Mouse (Mus musculus) thymus, adult 18-20 months (tissue): ENCODE data around the gene Slc25a24.

Experiments used
- DNase-seq, 2 experiments: peaks; one replicate each; pipeline ENCODE4 v3.0.0; 2022; ENCODE audit warnings: mixed read lengths in 2 of 2

Gene Slc25a24

GRCm38 (mm10) chr3:109171070-109171778, 48.3 kb downstream of the Slc25a24 start:
- peak in 1 of 2 experiments; percentile 8 for DNase-seq

DNA sequence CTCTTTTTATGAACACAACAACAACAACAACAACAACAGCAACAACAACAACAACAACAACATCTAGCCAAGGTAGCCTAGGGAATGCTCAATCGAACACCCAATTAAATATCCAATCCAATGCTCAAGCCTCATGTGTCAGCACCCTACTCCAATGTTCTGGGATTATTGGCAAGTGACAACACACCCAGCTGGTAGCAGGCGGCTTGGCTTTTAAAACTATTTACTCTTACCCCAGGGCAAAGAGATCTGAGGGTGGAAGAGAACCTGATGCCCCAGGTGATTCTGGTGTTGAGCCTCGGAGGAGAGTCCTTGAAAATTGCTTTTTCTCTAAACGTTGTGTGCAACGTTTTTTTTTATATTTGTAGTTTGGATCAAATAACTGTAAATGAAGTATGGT, 51.4 kb downstream of the Slc25a24 start:
- DNase-seq = no peak

- no peak for DNase-seq
These were observed 55.8 kb downstream of the Slc25a24 start for GRCm38 (mm10) chr3:109178705-109179104.

DNA sequence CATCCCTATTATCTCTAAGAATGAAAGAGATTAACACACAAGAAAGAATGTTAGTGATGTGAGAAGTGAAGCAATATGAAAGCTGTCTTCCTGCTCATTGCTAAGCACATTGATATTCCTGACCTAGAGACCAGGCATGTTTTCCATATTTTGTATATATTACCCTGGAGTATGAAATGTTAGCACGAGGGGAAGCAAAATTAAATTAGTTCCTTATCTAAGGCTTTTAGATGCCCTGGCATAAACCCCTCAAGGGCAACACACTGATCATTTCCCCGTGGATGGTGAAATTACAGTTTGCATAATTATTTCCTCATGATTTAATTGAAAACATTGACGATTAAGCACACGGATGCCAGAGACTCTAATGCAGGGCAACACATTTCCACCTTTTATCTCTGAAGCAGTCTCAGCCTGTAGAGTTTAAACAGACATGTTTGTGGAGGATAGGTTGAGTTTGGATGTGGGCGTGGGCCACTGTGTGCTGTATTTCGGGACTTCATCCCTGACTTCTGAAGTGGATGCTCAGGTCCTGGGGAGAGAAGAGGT, 56.7 kb downstream of the Slc25a24 start:
- DNase-seq = no peak

DNA sequence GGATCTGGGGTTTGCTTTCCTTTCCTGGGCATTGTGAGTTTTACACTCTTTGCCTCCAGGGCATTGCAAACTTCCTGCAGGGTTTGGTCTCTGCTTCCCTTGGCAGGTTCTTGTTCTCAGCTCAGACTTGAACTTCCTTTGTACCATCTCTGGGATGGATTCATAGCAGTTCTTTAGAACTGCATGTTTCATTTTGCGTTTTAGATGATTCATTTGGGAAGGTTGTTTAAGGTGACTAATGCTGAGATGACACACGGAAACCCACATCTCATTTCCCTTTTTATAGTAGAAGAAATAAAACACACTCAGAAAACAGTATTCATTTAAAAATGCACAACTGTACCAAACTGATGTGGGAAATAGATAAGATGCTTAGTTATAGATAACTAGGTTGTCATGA, 73.2 kb downstream of the Slc25a24 start:
- DNase-seq = no peak

DNA sequence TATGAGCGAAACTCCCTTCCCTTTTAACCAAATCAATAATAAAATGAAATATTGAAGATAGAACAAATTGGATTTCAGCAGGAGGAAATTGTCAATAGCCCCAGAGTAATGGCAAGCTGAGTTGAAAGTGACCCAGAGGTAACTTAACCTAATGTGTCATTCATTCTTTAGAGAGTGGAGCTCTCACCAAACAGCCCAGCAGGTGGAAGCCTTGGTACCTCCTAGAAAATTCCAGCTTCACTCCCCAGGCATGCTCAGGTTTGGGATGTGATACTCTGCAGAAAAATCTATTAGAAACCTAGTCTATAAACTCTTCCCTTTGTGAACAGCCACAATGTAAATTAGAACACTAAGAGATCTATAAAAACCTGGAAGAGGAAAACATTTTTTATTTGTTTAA, 76.3 kb downstream of the Slc25a24 start:
- no peak for DNase-seq

- DNase-seq = no peak
These were observed 89.4 kb downstream of the Slc25a24 start for GRCm38 (mm10) chr3:109212322-109212721.

DNA sequence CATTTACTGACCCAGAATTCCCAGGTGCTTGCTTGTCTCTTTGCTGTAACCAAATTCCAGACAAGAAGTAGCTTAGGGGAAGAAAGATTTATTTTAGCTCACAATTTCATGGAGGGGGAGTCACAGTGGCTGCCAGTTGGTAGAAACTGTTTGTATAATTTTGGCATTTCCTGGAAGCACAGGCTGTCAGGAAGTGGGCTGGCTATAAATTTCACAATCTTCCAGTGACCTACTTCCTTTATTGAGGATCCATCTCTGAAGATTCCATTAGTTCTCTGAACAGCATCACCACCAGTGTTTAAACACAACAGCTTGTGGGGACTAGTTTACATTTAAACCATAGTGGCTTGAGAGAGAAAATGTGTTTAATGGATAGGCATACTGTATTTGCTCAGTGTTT, 93.4 kb downstream of the Slc25a24 start:
- DNase-seq = no peak
